Mouse (Mus musculus) liver, embryonic 14.5 days (tissue): ENCODE data around the gene Hmcn2. TPM values are rescaled to one million over a fixed set of nuclear protein-coding genes. Genes with fewer than 3 reads are reported as not detected.

Source experiments
- ATAC-seq: fragments of 200-750 bp; cut with Nextera tagmentation; 2 replicates; pipeline ENCODE4 v1.8.0; 2017; ENCODE audit warnings: moderate number of reproducible peaks, mild to moderate bottlenecking, moderate library complexity; ENCODE audit not compliant: insufficient read depth
- DNase-seq, 3 experiments: peaks; one replicate each; pipeline ENCODE4 v3.0.0-alpha.2; 2012 to 2013; ENCODE audit warnings: low read depth in 3 of 3, low spot score in 3 of 3
- H3K27ac ChIP-seq: fragments of 300-500 bp; sonication (generic); 2 replicates; pipeline ENCODE4 v1.5.1; 2014; ENCODE audit warnings: moderate library complexity, mild to moderate bottlenecking, control low read depth, inconsistent platforms
- H3K27me3 ChIP-seq: fragments of 300-500 bp; sonication (generic); 2 replicates; pipeline ENCODE4 v1.6.1; 2014; ENCODE audit warnings: mild to moderate bottlenecking, low read length, moderate library complexity; ENCODE audit not compliant: control insufficient read depth, insufficient read depth
- H3K36me3 ChIP-seq: fragments of 300-500 bp; sonication (generic); replicated peaks from 2 replicates; pipeline ENCODE4 v1.6.1; 2014; ENCODE audit warnings: low read depth; ENCODE audit not compliant: control insufficient read depth, insufficient read depth
- H3K4me1 ChIP-seq, 2 experiments: fragments of 200-500 bp in 1 of 2; fragments of 300-500 bp in 1 of 2; sonication (generic) in 1 of 2; replicated peaks; 2 replicates each; pipeline ENCODE4 v1.6.1; 2012 to 2014; ENCODE audit warnings: antibody characterized with exemption in 1 of 2, inconsistent platforms in 1 of 2, low read length in 1 of 2; ENCODE audit not compliant: control insufficient read depth in 2 of 2, insufficient read depth in 2 of 2
- H3K4me2 ChIP-seq: fragments of 300-500 bp; sonication (generic); 2 replicates; pipeline ENCODE4 v1.6.1; 2014; ENCODE audit warnings: low read depth, mild to moderate bottlenecking, control low read depth, moderate library complexity
- H3K4me3 ChIP-seq, 2 experiments: fragments of 200-500 bp in 1 of 2; fragments of 300-500 bp in 1 of 2; sonication (generic) in 1 of 2; 2 replicates each; pipeline ENCODE4 v1.5.1; 2012 to 2014; ENCODE audit warnings: low read depth in 2 of 2, low read length in 2 of 2, mild to moderate bottlenecking in 2 of 2, control low read depth in 1 of 2, inconsistent platforms in 1 of 2, moderate library complexity in 1 of 2; ENCODE audit not compliant: insufficient read depth in 1 of 2
- H3K9ac ChIP-seq: fragments of 300-500 bp; sonication (generic); replicated peaks from 2 replicates; pipeline ENCODE4 v1.6.1; 2014; ENCODE audit warnings: mild to moderate bottlenecking, control low read depth, moderate library complexity
- H3K9me3 ChIP-seq: fragments of 300-500 bp; sonication (generic); 2 replicates; pipeline ENCODE4 v1.6.1; 2016; ENCODE audit warnings: low read length, mixed read lengths; ENCODE audit not compliant: control insufficient read depth
- CTCF ChIP-seq: IDR thresholded peaks from 2 replicates; pipeline ENCODE4 v1.5.1; 2016; ENCODE audit warnings: antibody characterized with exemption, low read depth, control low read depth
- EP300 ChIP-seq: IDR thresholded peaks from 2 replicates; pipeline ENCODE4 v1.6.1; 2016; ENCODE audit warnings: antibody characterized with exemption, low read depth
- WGBS: fragments of 180-500 bp; shearing (Covaris S2); extraction: QIAGEN DNeasy Blood & Tissue Kit; methylation state at CpG from one replicate; pipeline ENCODE4 v1.1.7; 2014; ENCODE audit not compliant: insufficient replicate concordance; 5-methylcytosine and 5-hydroxymethylcytosine counted together
- polyA plus RNA-seq, 2 experiments: library from polyadenylated mRNA; depleted of rRNA in 1 of 2; stranded (reverse) in 1 of 2; unstranded in 1 of 2; fragments of >200 nt; fragmentation: Nextera tagmentation in 1 of 2; extraction: Ambion mirVana in 1 of 2; gene quantifications; 2 replicates each; pipeline versions ENCODE4 v1.2.1 to v1.2.3; 2012 to 2014

Hmcn2 gene
- polyA plus RNA-seq, 2 experiments: 0.10 to 0.27 TPM

DNA sequence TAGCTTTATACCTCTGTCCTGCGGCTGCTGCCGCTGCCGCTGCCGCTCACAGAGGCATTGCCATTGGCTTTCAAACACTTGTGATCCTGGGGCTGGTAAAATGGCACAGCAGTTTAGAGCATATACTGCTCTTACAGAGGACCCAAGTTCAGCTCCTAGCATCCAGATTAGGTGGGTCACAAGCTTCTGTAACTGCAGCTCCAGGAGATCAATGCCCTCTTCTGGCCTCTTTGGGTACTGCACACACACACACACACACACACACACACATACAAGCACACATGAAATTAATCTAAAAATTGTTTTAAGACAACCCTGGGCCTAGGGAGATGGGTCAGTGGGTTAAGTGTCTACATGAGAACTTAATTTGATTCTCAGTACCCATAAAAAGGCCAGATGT is 58.0 kb downstream of the Hmcn2 start:
- Histone ChIP-seq H3K27me3 (no peaks in the 10 kb centered on the region), H3K27ac (no peak overlapping the region), H3K4me1 (no peaks in the 10 kb centered on the region), H3K9me3 (no peaks in the 10 kb centered on the region; the same call in 1 of the 2 replicates), H3K4me2 (no peak overlapping the region), H3K36me3 (no peaks in the 10 kb centered on the region), H3K4me3 (no peak overlapping the region), H3K9ac (no peak overlapping the region)
- TF ChIP-seq EP300: no peak
- peak; percentile 19; the same call in 1 of the 2 replicates for TF ChIP-seq CTCF
- ATAC-seq (no peak), DNase-seq (no peak)
- 91% methylated on average over 4 of the region's 4 CpGs for WGBS

DNA sequence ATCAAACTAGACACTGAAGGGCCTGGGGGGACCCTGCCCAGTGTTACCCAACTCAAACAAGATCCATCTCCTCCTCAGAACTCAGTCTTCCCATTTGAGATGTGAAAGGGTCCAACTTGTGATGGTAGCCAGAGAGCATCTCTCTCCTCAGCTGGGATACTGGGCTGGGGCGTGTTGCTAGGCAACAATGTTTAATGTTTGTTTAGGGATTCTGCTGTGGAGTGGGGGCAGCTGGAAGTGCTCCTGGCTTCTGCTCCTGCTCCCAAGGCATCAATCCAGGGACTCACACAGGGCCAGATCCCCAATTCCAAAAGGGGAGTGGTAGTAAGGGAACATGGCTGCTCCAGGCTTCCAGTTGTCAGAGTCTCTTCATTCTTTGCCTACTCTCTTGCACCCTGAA is 60.2 kb downstream of the Hmcn2 start:
- H3K4me3 ChIP-seq: no peak overlapping the region
- no peaks in the 10 kb centered on the region; the same call in 1 of the 2 replicates for H3K9me3 ChIP-seq
- WGBS: 59% methylated on average over 1 of the region's 1 CpGs
- TF ChIP-seq EP300: no peak
- no peak for TF ChIP-seq CTCF
- ATAC-seq: no peak
- H3K36me3 ChIP-seq: no peaks in the 10 kb centered on the region
- H3K9ac ChIP-seq: no peak overlapping the region
- no peak overlapping the region for H3K27ac ChIP-seq
- no peaks in the 10 kb centered on the region for H3K27me3 ChIP-seq
- no peak overlapping the region for H3K4me2 ChIP-seq
- H3K4me1 ChIP-seq: no peaks in the 10 kb centered on the region
- no peak for DNase-seq

DNA sequence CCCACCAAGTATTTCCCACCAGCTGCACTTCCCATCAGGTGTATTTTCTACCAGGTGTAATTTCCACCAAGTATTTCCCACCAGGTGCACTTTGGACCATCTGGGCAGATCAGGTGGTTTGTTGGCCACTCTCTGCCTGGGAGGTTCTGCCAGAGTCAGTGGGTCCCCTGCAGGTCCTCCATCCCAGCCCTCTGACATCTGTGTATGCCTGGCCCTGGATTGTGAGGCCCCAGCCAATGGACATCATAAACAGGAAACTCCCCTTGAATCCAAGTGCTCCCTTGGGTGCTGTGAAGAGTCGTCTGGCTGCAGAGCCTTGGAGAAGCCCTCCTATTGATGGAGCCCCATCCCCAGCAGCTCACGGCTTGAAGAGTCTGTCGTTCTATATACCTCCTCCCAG is 61.8 kb downstream of the Hmcn2 start:
- Histone ChIP-seq H3K4me3 (no peak overlapping the region), H3K27me3 (no peaks in the 10 kb centered on the region), H3K9me3 (no peaks in the 10 kb centered on the region; the same call in 1 of the 2 replicates), H3K27ac (no peak overlapping the region), H3K4me2 (no peak overlapping the region), H3K4me1 (no peaks in the 10 kb centered on the region), H3K9ac (no peak overlapping the region), H3K36me3 (no peaks in the 10 kb centered on the region)
- WGBS: 36% methylated on average over 3 of the region's 3 CpGs
- ATAC-seq: no peak
- TF ChIP-seq CTCF (no peak), EP300 (no peak)
- DNase-seq: no peak

DNA sequence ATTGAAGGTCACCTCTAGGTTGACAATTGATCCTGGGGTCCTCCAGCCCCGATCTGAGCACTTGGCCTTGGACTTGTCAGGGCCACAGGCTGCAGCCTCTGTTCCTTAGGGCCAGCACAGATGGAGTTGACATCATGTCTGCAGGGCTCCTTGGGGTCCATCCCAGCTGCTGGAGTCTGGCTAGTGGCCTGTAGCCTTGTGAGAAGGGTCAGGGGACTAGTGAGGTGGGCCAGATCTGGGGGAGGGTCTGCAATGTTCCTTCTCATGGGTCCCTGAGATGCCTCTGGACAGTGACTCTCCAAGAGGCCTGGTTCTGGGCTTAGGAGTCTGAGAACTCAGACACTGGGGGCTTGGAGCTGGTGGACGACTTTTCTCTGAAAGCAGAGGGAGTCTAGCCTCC is 63.3 kb downstream of the Hmcn2 start:
- DNase-seq (no peak), ATAC-seq (no peak)
- Histone ChIP-seq H3K4me2 (no peak overlapping the region), H3K27me3 (no peaks in the 10 kb centered on the region), H3K27ac (no peak overlapping the region), H3K4me3 (no peak overlapping the region), H3K9me3 (no peaks in the 10 kb centered on the region), H3K4me1 (no peaks in the 10 kb centered on the region), H3K9ac (no peak overlapping the region), H3K36me3 (no peaks in the 10 kb centered on the region)
- 25% methylated on average over 2 of the region's 2 CpGs for WGBS
- TF ChIP-seq EP300 (no peak), CTCF (no peak)

DNA sequence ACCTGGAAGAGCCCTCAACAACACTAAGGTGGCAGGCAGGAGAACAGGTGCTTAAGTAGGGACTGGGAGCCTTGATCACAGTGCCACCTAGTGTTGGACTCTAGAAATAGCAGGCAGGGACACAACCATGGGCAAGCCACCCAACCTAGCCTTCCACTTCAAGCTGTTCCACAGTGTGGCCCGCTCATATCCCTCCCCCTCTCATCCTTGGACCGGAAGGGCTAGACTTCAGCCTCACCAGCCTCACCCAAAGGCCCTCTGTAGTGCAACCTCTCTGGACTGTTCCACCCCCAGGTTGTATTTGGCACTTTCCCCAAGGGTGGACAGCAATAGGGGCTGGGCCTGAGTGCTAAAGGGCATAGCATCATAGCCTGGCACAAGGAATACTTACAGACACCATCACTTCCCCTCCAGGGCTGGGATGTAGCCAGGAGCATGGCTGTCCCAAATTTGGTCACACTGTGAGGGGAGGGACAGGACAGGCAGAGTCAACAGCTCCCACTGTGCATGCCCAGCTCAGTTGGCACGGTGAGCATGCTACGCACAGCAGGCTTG is 67.2 kb downstream of the Hmcn2 start:
- DNase-seq (peak in 2 of 3 experiments; percentile 14 to 15), ATAC-seq (no peak)
- no peaks in the 10 kb centered on the region for H3K36me3 ChIP-seq
- no peak overlapping the region for H3K9ac ChIP-seq
- no peaks in the 10 kb centered on the region for H3K9me3 ChIP-seq
- H3K4me3 ChIP-seq: no peak overlapping the region
- H3K4me1 ChIP-seq: no peaks in the 10 kb centered on the region
- no peaks in the 10 kb centered on the region for H3K27me3 ChIP-seq
- no peak overlapping the region for H3K4me2 ChIP-seq
- TF ChIP-seq CTCF (peak; percentile 90), EP300 (no peak)
- 39% methylated on average over 4 of the region's 4 CpGs for WGBS
- H3K27ac ChIP-seq: no peak overlapping the region
